Mouse (Mus musculus) stomach, embryonic 15.5 days (tissue): ENCODE measurements at regions not wholly inside any gene's neighbourhood (a gene's known extent, or its start where the extent isn't known, plus 50 kb on each side); places are given as distances from the start of the nearest gene placed in this dataset.

Source experiments
- ATAC-seq: fragments of 200-750 bp; cut with Nextera tagmentation; 2 replicates; pipeline ENCODE4 v1.8.0; 2017; ENCODE audit warnings: low read depth, moderate number of reproducible peaks, moderate TSS enrichment; ENCODE audit not compliant: insufficient read depth, low FRiP score
- H3K27ac ChIP-seq: fragments of 300-500 bp; sonication (generic); 2 replicates; pipeline ENCODE4 v1.5.1; 2015; ENCODE audit warnings: mild to moderate bottlenecking, inconsistent platforms
- H3K27me3 ChIP-seq: fragments of 300-500 bp; sonication (generic); replicated peaks from 2 replicates; pipeline ENCODE4 v1.6.1; 2015; ENCODE audit warnings: inconsistent platforms
- H3K36me3 ChIP-seq: fragments of 300-500 bp; sonication (generic); 2 replicates; pipeline ENCODE4 v1.6.1; 2015; ENCODE audit warnings: inconsistent platforms
- H3K4me1 ChIP-seq: fragments of 300-500 bp; sonication (generic); 2 replicates; pipeline ENCODE4 v1.6.1; 2015; ENCODE audit warnings: inconsistent platforms
- H3K4me2 ChIP-seq: fragments of 300-500 bp; sonication (generic); 2 replicates; pipeline ENCODE4 v1.6.1; 2015; ENCODE audit warnings: mild to moderate bottlenecking, inconsistent platforms
- H3K4me3 ChIP-seq: fragments of 300-500 bp; sonication (generic); replicated peaks from 2 replicates; pipeline ENCODE4 v1.5.1; 2015; ENCODE audit warnings: inconsistent platforms
- H3K9ac ChIP-seq: fragments of 300-500 bp; sonication (generic); 2 replicates; pipeline ENCODE4 v1.6.1; 2015; ENCODE audit warnings: inconsistent platforms
- H3K9me3 ChIP-seq: fragments of 300-500 bp; sonication (generic); 2 replicates; pipeline ENCODE4 v1.6.1; 2016; ENCODE audit warnings: inconsistent platforms
- WGBS: fragments of 180-500 bp; shearing (Covaris S2); methylation state at CpG from one replicate; pipeline ENCODE4 v1.1.7; 2015; 5-methylcytosine and 5-hydroxymethylcytosine counted together

- Histone ChIP-seq H3K9me3 (no peaks in the 10 kb centered on the region), H3K36me3 (no peaks in the 10 kb centered on the region), H3K4me1 (no peaks in the 10 kb centered on the region), H3K4me2 (no peak overlapping the region), H3K9ac (no peak overlapping the region), H3K27me3 (no peaks in the 10 kb centered on the region), H3K27ac (no peak overlapping the region), H3K4me3 (no peak overlapping the region)
- no peak for ATAC-seq
- 61% methylated on average over 7 of the region's 7 CpGs for WGBS
These were observed 416.0 kb upstream of the Nudt12 start for GRCm38 (mm10) chr17:59429189-59429588.

DNA sequence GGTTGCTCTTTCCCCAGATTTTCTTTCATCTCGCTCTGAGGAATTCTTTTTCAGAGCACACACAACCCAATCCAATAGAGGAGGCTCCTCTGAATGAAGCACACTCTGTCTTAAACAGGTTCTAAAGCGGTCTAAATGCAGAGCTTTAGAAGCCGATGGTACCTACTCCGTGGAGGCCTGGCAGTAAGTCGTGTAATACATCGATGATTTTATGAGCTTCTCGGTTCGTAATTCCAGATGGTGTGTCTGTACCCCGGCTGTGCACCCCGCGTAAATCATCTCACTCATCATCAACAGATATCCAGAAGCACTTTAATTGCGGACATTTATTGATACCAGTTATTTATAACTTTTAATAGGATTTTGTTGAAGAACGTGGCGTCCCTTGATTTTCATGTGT lies 408.3 kb upstream of the Nudt12 start:
- Histone ChIP-seq H3K27me3 (no peaks in the 10 kb centered on the region), H3K9ac (no peak overlapping the region), H3K4me1 (no peaks in the 10 kb centered on the region), H3K4me2 (no peak overlapping the region), H3K9me3 (no peaks in the 10 kb centered on the region), H3K4me3 (no peak overlapping the region), H3K36me3 (no peaks in the 10 kb centered on the region), H3K27ac (no peak overlapping the region)
- ATAC-seq = no peak
- WGBS = 70% methylated on average over 14 of the region's 14 CpGs

DNA sequence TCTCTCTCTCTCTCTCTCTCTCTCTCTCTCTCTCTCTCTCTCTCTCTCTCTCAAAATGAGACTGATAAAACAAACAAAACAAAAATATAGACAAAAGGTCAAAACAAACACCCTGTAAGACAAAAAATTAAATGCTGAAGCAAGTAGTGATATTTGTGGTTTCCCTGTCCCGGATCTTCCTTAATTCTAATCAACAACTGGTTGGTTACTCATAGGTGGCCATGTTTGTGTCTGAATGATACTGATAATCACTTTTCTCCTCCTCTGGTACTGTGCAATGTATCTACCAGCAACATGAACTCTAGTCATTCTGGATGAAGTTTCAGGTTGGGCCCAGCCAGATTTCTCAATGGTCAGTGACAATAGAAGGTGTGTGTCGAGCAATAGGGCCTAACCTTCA lies 396.1 kb upstream of the Nudt12 start:
- Histone ChIP-seq H3K27ac (no peak overlapping the region), H3K36me3 (no peaks in the 10 kb centered on the region), H3K9ac (no peak overlapping the region), H3K27me3 (no peaks in the 10 kb centered on the region), H3K4me2 (no peak overlapping the region), H3K9me3 (no peaks in the 10 kb centered on the region), H3K4me3 (no peak overlapping the region), H3K4me1 (no peaks in the 10 kb centered on the region)
- 86% methylated on average over 2 of the region's 2 CpGs for WGBS
- ATAC-seq = no peak

- Histone ChIP-seq H3K27me3 (no peaks in the 10 kb centered on the region), H3K9me3 (no peaks in the 10 kb centered on the region), H3K4me3 (no peak overlapping the region), H3K4me1 (no peaks in the 10 kb centered on the region), H3K9ac (no peak overlapping the region), H3K4me2 (no peak overlapping the region), H3K27ac (no peak overlapping the region), H3K36me3 (no peaks in the 10 kb centered on the region)
- WGBS = 45% methylated on average over 1 of the region's 1 CpGs
- ATAC-seq = no peak
These were observed 391.4 kb upstream of the Nudt12 start for GRCm38 (mm10) chr17:59404525-59404924.

DNA sequence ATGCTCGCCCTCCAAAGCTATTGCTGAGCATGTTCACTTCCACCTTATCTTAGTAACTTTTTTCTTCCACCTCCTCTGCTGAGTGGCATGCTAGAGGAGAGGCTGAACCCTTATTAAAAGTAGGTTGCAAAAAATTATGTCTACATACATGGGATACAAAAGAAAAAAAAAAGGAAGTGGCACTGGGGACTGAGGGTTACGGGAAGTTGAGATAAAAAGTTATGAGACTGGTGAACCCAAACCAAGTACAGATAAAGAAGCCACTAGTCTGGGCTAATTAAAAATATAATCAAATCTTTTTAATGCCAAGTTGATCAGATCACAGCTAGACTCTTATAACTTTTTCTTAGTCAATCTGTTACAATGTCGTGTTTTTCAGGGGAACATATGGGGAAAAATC lies 384.2 kb upstream of the Nudt12 start:
- Histone ChIP-seq H3K27me3 (no peaks in the 10 kb centered on the region), H3K4me3 (no peak overlapping the region), H3K9ac (no peak overlapping the region), H3K4me1 (no peaks in the 10 kb centered on the region), H3K36me3 (no peaks in the 10 kb centered on the region), H3K9me3 (no peaks in the 10 kb centered on the region), H3K4me2 (no peak overlapping the region), H3K27ac (no peak overlapping the region)
- no peak for ATAC-seq
- WGBS = 88% methylated on average over 3 of the region's 3 CpGs

- no peak overlapping the region for H3K27ac ChIP-seq
- no peaks in the 10 kb centered on the region for H3K9me3 ChIP-seq
- no peaks in the 10 kb centered on the region for H3K36me3 ChIP-seq
- H3K4me2 ChIP-seq = no peak overlapping the region
- ATAC-seq = no peak
- H3K9ac ChIP-seq = no peak overlapping the region
- H3K4me1 ChIP-seq = no peaks in the 10 kb centered on the region
- H3K4me3 ChIP-seq = no peak overlapping the region
- no peaks in the 10 kb centered on the region for H3K27me3 ChIP-seq
- 85% methylated on average over 5 of the region's 5 CpGs for WGBS
These were observed 369.9 kb upstream of the Nudt12 start for GRCm38 (mm10) chr17:59383107-59383438.

- H3K9me3 ChIP-seq = no peaks in the 10 kb centered on the region
- no peak overlapping the region for H3K4me3 ChIP-seq
- no peak overlapping the region for H3K27ac ChIP-seq
- WGBS = 71% methylated on average over 7 of the region's 7 CpGs
- H3K9ac ChIP-seq = no peak overlapping the region
- ATAC-seq = no peak
- H3K27me3 ChIP-seq = no peaks in the 10 kb centered on the region
- no peaks in the 10 kb centered on the region for H3K36me3 ChIP-seq
- no peaks in the 10 kb centered on the region for H3K4me1 ChIP-seq
- H3K4me2 ChIP-seq = no peak overlapping the region
These were observed 369.3 kb upstream of the Nudt12 start for GRCm38 (mm10) chr17:59382225-59383106.

DNA sequence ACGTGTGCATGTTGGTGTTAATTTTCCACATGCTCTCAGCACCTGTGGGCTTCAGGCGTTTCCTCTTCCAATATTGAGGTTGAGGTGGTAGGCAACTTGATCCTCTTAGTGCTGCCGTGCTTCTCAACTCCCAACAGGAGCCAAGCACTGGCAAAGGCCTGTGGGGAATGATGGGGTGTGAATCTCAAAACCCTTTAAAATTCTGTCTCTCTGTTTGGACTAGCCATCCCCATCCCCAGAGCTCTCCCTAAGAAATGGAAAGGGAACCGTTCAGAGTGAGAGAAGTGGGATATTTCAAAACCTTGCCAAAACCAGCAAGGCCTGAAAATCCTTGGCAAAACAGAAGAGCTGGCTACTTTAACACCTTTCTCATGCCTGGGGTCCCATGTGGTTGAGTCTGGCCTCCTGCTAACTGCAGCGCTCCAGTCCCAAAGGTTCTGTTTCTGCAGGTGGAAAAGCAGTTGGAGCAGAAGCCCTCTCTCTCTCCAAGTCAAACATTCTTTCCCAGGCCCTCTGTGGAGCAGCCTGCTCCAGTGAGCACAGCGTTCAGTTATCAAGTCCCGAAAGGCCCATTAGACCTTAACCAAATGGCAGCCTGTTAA lies 360.4 kb upstream of the Nudt12 start:
- Histone ChIP-seq H3K36me3 (no peaks in the 10 kb centered on the region), H3K4me1 (no peaks in the 10 kb centered on the region), H3K4me3 (no peak overlapping the region), H3K4me2 (no peak overlapping the region), H3K9ac (no peak overlapping the region), H3K27me3 (no peaks in the 10 kb centered on the region), H3K27ac (no peak overlapping the region), H3K9me3 (no peaks in the 10 kb centered on the region)
- ATAC-seq = no peak
- WGBS = 61% methylated on average over 7 of the region's 7 CpGs

GRCm38 (mm10) chr17:59369624-59370541 lies 356.7 kb upstream of the Nudt12 start:
- no peaks in the 10 kb centered on the region for H3K27me3 ChIP-seq
- 70% methylated on average over 7 of the region's 7 CpGs for WGBS
- H3K9me3 ChIP-seq = no peaks in the 10 kb centered on the region
- H3K9ac ChIP-seq = no peak overlapping the region
- no peak overlapping the region for H3K4me2 ChIP-seq
- no peaks in the 10 kb centered on the region for H3K36me3 ChIP-seq
- ATAC-seq = peak; percentile 65
- no peak overlapping the region for H3K4me3 ChIP-seq
- no peaks in the 10 kb centered on the region for H3K4me1 ChIP-seq
- H3K27ac ChIP-seq = no peak overlapping the region

DNA sequence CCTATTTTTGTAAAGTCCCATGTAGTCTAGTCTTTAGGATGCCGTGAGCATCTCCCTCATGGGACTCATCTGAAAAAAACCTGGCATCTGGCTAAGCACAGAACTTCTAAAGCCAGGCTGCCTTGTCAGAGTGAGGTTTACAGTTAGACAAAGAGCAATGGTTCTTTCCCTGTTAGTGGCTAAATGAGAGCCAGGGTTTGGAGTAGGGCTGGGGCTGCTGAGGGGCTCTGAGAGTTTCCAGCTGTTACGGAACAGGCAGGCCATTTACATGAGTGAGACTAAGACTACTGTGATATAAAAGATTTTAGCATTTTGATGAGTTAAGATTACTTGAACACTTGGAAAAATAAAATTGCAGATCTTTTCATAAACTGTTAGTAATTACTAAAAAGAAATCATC lies 352.2 kb upstream of the Nudt12 start:
- Histone ChIP-seq H3K9me3 (no peaks in the 10 kb centered on the region), H3K4me2 (no peak overlapping the region), H3K9ac (no peak overlapping the region), H3K27me3 (no peaks in the 10 kb centered on the region), H3K27ac (no peak overlapping the region), H3K4me1 (no peaks in the 10 kb centered on the region), H3K36me3 (no peaks in the 10 kb centered on the region), H3K4me3 (no peak overlapping the region)
- 41% methylated on average over 2 of the region's 2 CpGs for WGBS
- ATAC-seq = no peak

DNA sequence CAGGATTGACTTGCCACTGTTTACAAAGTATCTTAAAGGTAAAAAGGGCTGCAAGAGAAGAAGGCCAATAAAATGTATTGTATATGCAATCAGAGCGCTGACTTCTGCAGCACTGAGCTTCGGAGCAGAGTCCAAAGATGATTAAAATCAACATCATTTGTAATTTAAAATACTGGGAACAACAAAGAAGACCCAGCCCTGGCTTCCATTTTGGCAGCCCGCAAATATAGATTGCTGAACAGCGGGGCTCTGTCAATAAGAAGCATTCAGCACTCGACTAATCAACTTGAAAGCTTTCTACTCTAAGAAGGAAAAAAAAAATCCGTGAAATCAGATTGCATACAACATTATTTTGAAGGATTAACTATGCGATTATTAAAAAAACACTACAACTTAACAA lies 348.9 kb upstream of the Nudt12 start:
- Histone ChIP-seq H3K4me2 (no peak overlapping the region), H3K9ac (no peak overlapping the region), H3K36me3 (no peaks in the 10 kb centered on the region), H3K4me1 (no peaks in the 10 kb centered on the region), H3K27ac (no peak overlapping the region), H3K4me3 (no peak overlapping the region), H3K9me3 (no peaks in the 10 kb centered on the region), H3K27me3 (no peaks in the 10 kb centered on the region)
- WGBS = 44% methylated on average over 7 of the region's 7 CpGs
- ATAC-seq = no peak

DNA sequence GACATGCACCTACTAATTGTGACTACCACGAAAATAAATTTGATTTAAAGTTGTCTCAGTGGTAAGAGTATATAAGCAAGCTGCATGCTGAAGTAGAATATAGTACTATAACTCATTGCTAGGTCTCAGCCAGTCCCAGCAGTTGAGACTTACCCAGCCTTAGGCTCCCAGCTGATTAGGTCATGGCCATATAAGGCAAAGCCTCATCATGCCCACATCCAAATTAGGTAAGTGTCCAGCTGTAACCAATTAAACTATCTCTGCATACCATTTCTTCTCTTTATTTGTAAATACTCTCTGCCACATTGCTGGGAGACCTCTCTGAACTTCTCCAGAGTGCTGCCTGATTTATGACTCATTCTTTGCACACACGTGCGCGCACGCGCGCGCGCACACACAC lies 347.9 kb upstream of the Nudt12 start:
- Histone ChIP-seq H3K4me3 (no peak overlapping the region), H3K27me3 (no peaks in the 10 kb centered on the region), H3K9me3 (no peaks in the 10 kb centered on the region), H3K36me3 (no peaks in the 10 kb centered on the region), H3K9ac (no peak overlapping the region), H3K4me2 (no peak overlapping the region), H3K27ac (no peak overlapping the region), H3K4me1 (no peaks in the 10 kb centered on the region)
- ATAC-seq = no peak
- WGBS = 82% methylated on average over 9 of the region's 9 CpGs
